Mouse (Mus musculus) intestine, postnatal 0 days (tissue): Measurements from ENCODE around the gene Fgfr2. TPM values are rescaled to one million over a fixed set of nuclear protein-coding genes. Genes with fewer than 3 reads are reported as not detected.

Experiments
- ATAC-seq: fragments of 200-750 bp; cut with Nextera tagmentation; 2 replicates; pipeline ENCODE4 v1.8.0; 2017; ENCODE audit warnings: mild to moderate bottlenecking, moderate TSS enrichment, moderate library complexity
- H3K27ac ChIP-seq: fragments of 300-500 bp; sonication (generic); 2 replicates; pipeline ENCODE4 v1.5.1; 2014; ENCODE audit warnings: mild to moderate bottlenecking, low read depth, low read length, moderate library complexity
- H3K27me3 ChIP-seq: fragments of 300-500 bp; sonication (generic); replicated peaks from 2 replicates; pipeline ENCODE4 v1.6.1; 2014; ENCODE audit warnings: low read length, mixed read lengths; ENCODE audit not compliant: control insufficient read depth, insufficient read depth
- H3K36me3 ChIP-seq: fragments of 300-500 bp; sonication (generic); 2 replicates; pipeline ENCODE4 v1.6.1; 2014; ENCODE audit warnings: mild to moderate bottlenecking, moderate library complexity; ENCODE audit not compliant: control insufficient read depth, insufficient read depth
- H3K4me1 ChIP-seq: fragments of 300-500 bp; sonication (generic); replicated peaks from 2 replicates; pipeline ENCODE4 v1.6.1; 2014; ENCODE audit warnings: antibody characterized with exemption, low read length, mixed read lengths; ENCODE audit not compliant: control insufficient read depth, insufficient read depth
- H3K4me2 ChIP-seq: fragments of 300-500 bp; sonication (generic); replicated peaks from 2 replicates; pipeline ENCODE4 v1.6.1; 2014; ENCODE audit warnings: low read depth, mild to moderate bottlenecking, moderate library complexity
- H3K4me3 ChIP-seq: fragments of 300-500 bp; sonication (generic); 2 replicates; pipeline ENCODE4 v1.5.1; 2014; ENCODE audit warnings: low read depth, low read length
- H3K9ac ChIP-seq: fragments of 300-500 bp; sonication (generic); 2 replicates; pipeline ENCODE4 v1.6.1; 2014; ENCODE audit warnings: mild to moderate bottlenecking, low read depth, low read length
- H3K9me3 ChIP-seq: fragments of 300-500 bp; sonication (generic); 2 replicates; pipeline ENCODE4 v1.6.1; 2016; ENCODE audit warnings: mixed run types; ENCODE audit not compliant: control insufficient read depth
- CTCF ChIP-seq: sonication (generic); IDR thresholded peaks from 2 replicates; pipeline ENCODE4 v1.5.1; 2016; ENCODE audit warnings: low read depth, mild to moderate bottlenecking, control low read depth, antibody characterized with exemption, moderate library complexity
- WGBS: fragments of 180-500 bp; shearing (Covaris S2); extraction: QIAGEN DNeasy Blood & Tissue Kit; methylation state at CpG from one replicate; pipeline ENCODE4 v1.1.7; 2014; 5-methylcytosine and 5-hydroxymethylcytosine counted together
- polyA plus RNA-seq: library from polyadenylated mRNA; unstranded; fragments of >200 nt; fragmentation: Nextera tagmentation; extraction: Ambion mirVana; gene quantifications from 2 replicates; pipeline ENCODE4 v1.2.1, GENCODE M21; 2015

Gene Fgfr2
- polyA plus RNA-seq, 1 experiment from 2014 or later = 29.5 TPM

- no peak for ATAC-seq
- Histone ChIP-seq H3K27me3 (no peaks in the 10 kb centered on the region), H3K4me3 (no peak overlapping the region), H3K4me2 (no peak overlapping the region), H3K4me1 (no peaks in the 10 kb centered on the region), H3K36me3 (no peaks in the 10 kb centered on the region), H3K9me3 (no peaks in the 10 kb centered on the region), H3K9ac (no peak overlapping the region), H3K27ac (no peak overlapping the region)
- 74% methylated on average over 3 of the region's 3 CpGs for WGBS
- TF ChIP-seq CTCF = peak; percentile 27; the same call in 1 of the 2 replicates
Measured at GRCm38 (mm10) chr7:130982881-130983280, 2140.3 kb downstream of the Fgfr2 start.

DNA sequence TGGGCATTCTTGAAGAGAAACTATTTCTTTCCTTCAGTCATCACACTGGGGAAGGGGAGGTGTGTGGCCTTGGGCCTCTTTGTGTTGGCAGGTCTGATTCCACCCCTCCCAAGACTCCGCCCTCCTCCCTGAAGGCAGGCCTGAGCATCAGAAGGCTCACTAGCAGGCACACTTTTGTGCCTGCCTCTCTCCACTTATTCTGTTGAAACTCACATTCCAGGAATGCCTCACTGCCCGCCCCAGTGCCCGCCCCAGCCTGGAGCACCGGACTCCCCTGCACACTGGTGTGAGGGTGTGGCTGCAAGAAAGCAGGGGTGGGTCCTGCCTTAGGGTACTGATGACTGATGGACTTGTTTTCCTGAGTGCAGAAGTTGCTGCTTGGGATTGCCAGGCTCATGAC lies 2140.8 kb downstream of the Fgfr2 start:
- no peak overlapping the region for H3K4me2 ChIP-seq
- H3K4me3 ChIP-seq = no peak overlapping the region
- H3K4me1 ChIP-seq = no peaks in the 10 kb centered on the region
- no peak overlapping the region for H3K27ac ChIP-seq
- 36% methylated on average over 4 of the region's 4 CpGs for WGBS
- no peak for TF ChIP-seq CTCF
- H3K9me3 ChIP-seq = no peaks in the 10 kb centered on the region
- ATAC-seq = peak; percentile 44; the same call in 1 of the 2 replicates
- no peaks in the 10 kb centered on the region for H3K36me3 ChIP-seq
- H3K9ac ChIP-seq = no peak overlapping the region
- H3K27me3 ChIP-seq = no peaks in the 10 kb centered on the region

- H3K36me3 ChIP-seq = no peaks in the 10 kb centered on the region
Measured at GRCm38 (mm10) chr7:130980130-130980529, 2143.0 kb downstream of the Fgfr2 start.

GRCm38 (mm10) chr7:130978545-130978944 lies 2144.6 kb downstream of the Fgfr2 start:
- Histone ChIP-seq H3K4me1 (no peaks in the 10 kb centered on the region), H3K36me3 (no peaks in the 10 kb centered on the region), H3K9me3 (no peaks in the 10 kb centered on the region), H3K27me3 (no peaks in the 10 kb centered on the region), H3K4me3 (no peak overlapping the region), H3K27ac (no peak overlapping the region), H3K9ac (no peak overlapping the region), H3K4me2 (no peak overlapping the region)
- 93% methylated on average over 1 of the region's 1 CpGs for WGBS
- no peak for ATAC-seq
- no peak for TF ChIP-seq CTCF

More at GRCm38 (mm10) chr7:130980130-130980529, 2143.0 kb downstream of the Fgfr2 start:
- Histone ChIP-seq H3K27ac (no peak overlapping the region), H3K4me2 (no peak overlapping the region), H3K27me3 (no peaks in the 10 kb centered on the region), H3K9me3 (no peaks in the 10 kb centered on the region), H3K4me3 (no peak overlapping the region), H3K4me1 (no peaks in the 10 kb centered on the region), H3K9ac (no peak overlapping the region)
- ATAC-seq = no peak
- no peak for TF ChIP-seq CTCF
- WGBS = 90% methylated on average over 5 of the region's 5 CpGs

- H3K36me3 ChIP-seq = no peaks in the 10 kb centered on the region
- no peak overlapping the region for H3K9ac ChIP-seq
- ATAC-seq = peak; percentile 36; the same call in 1 of the 2 replicates
- no peaks in the 10 kb centered on the region for H3K9me3 ChIP-seq
- no peaks in the 10 kb centered on the region for H3K27me3 ChIP-seq
- no peak overlapping the region for H3K4me2 ChIP-seq
- no peak overlapping the region for H3K4me3 ChIP-seq
- WGBS = 41% methylated on average over 5 of the region's 5 CpGs
- no peak overlapping the region for H3K27ac ChIP-seq
- no peak for TF ChIP-seq CTCF
- H3K4me1 ChIP-seq = no peaks in the 10 kb centered on the region
Measured at GRCm38 (mm10) chr7:130977794-130978521, 2145.2 kb downstream of the Fgfr2 start.

DNA sequence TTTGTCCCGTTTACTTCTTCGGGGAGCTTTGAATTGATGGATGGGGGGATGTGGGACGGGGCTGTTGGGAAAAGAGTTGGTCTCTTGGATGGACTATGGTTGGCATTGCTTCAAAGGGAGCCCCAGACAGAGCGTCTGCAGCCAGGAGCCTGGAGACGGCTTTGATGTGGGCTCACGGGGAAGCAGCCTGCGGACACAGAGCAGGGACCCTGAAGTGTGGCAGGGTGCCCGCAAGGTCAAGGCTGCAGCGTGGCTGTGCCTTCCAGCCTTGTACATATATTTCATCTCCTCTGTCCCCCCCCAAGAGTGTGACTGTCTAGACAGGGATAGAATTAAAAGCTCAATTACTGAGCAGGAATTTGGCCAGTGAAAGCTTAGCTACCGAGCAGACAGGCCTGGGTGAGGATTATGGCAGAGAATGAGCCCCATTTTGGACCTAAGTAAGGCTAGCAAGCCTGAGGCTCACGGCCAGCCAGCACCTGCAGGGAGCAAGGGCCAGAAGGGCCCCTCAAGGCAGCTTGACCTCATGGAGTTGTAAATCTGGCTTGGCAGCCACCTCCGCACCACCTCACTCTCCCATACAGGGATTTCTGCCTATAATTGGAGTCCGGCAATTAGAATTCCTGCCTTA lies 2146.7 kb downstream of the Fgfr2 start:
- Histone ChIP-seq H3K36me3 (no peaks in the 10 kb centered on the region), H3K4me2 (no peak overlapping the region), H3K27ac (no peak overlapping the region), H3K4me1 (no peaks in the 10 kb centered on the region), H3K9me3 (no peaks in the 10 kb centered on the region), H3K4me3 (no peak overlapping the region), H3K27me3 (no peaks in the 10 kb centered on the region), H3K9ac (no peak overlapping the region)
- ATAC-seq = no peak
- TF ChIP-seq CTCF = no peak
- 60% methylated on average over 13 of the region's 13 CpGs for WGBS
